Mouse (Mus musculus) stomach, postnatal 0 days (tissue): ENCODE results near the gene Cog4. TPM values are rescaled to one million over a fixed set of nuclear protein-coding genes. Genes with fewer than 3 reads are reported as not detected.
"Not testable (repeated sequence)": the region's sequence is repeated elsewhere in the genome, so short reads cannot be mapped to it uniquely, and the experiment has no call there.

Experiments
- ATAC-seq: fragments of 200-750 bp; cut with Nextera tagmentation; 2 replicates; pipeline ENCODE4 v1.8.0; 2017; ENCODE audit not compliant: low FRiP score, low TSS enrichment
- DNase-seq: peaks from one replicate; pipeline ENCODE4 v3.0.0-alpha.2; 2016; ENCODE audit warnings: low spot score
- H3K27ac ChIP-seq: fragments of 300-500 bp; sonication (generic); replicated peaks from 2 replicates; pipeline ENCODE4 v1.5.1; 2014; ENCODE audit warnings: mild to moderate bottlenecking, control low read depth
- H3K27me3 ChIP-seq: fragments of 300-500 bp; sonication (generic); 2 replicates; pipeline ENCODE4 v1.6.1; 2014; ENCODE audit warnings: low read length; ENCODE audit not compliant: control insufficient read depth, insufficient read depth
- H3K36me3 ChIP-seq: fragments of 300-500 bp; sonication (generic); 2 replicates; pipeline ENCODE4 v1.6.1; 2014; ENCODE audit warnings: low read length, mixed read lengths; ENCODE audit not compliant: control insufficient read depth, insufficient read depth
- H3K4me1 ChIP-seq: fragments of 300-500 bp; sonication (generic); replicated peaks from 2 replicates; pipeline ENCODE4 v1.6.1; 2014; ENCODE audit warnings: antibody characterized with exemption; ENCODE audit not compliant: control insufficient read depth, insufficient read depth
- H3K4me2 ChIP-seq: fragments of 300-500 bp; sonication (generic); replicated peaks from 2 replicates; pipeline ENCODE4 v1.6.1; 2014; ENCODE audit warnings: low read depth, mild to moderate bottlenecking, control low read depth, moderate library complexity
- H3K4me3 ChIP-seq: fragments of 300-500 bp; sonication (generic); 2 replicates; pipeline ENCODE4 v1.5.1; 2014; ENCODE audit warnings: low read depth, low read length, control low read depth
- H3K9ac ChIP-seq: fragments of 300-500 bp; sonication (generic); 2 replicates; pipeline ENCODE4 v1.6.1; 2014; ENCODE audit warnings: mild to moderate bottlenecking, low read length, control low read depth, mixed read lengths
- H3K9me3 ChIP-seq: fragments of 300-500 bp; sonication (generic); 2 replicates; pipeline ENCODE4 v1.6.1; 2016; ENCODE audit warnings: low read length; ENCODE audit not compliant: control insufficient read depth
- CTCF ChIP-seq: IDR thresholded peaks from 2 replicates; pipeline ENCODE4 v1.5.1; 2016; ENCODE audit warnings: antibody characterized with exemption, low read depth, mild to moderate bottlenecking, moderate library complexity
- EP300 ChIP-seq: optimal IDR thresholded peaks from 2 replicates; pipeline ENCODE3; 2016; ENCODE audit warnings: antibody characterized with exemption
- WGBS: fragments of 180-500 bp; shearing (Covaris S2); extraction: QIAGEN DNeasy Blood & Tissue Kit; methylation state at CpG from one replicate; pipeline ENCODE4 v1.1.7; 2014; 5-methylcytosine and 5-hydroxymethylcytosine counted together
- polyA plus RNA-seq: library from polyadenylated mRNA; unstranded; fragments of >200 nt; fragmentation: Nextera tagmentation; extraction: Ambion mirVana; gene quantifications from 2 replicates; pipeline ENCODE4 v1.2.1, GENCODE M21; 2015

Cog4 gene
- polyA plus RNA-seq, 1 experiment from 2014 or later = 34.1 TPM

DNA sequence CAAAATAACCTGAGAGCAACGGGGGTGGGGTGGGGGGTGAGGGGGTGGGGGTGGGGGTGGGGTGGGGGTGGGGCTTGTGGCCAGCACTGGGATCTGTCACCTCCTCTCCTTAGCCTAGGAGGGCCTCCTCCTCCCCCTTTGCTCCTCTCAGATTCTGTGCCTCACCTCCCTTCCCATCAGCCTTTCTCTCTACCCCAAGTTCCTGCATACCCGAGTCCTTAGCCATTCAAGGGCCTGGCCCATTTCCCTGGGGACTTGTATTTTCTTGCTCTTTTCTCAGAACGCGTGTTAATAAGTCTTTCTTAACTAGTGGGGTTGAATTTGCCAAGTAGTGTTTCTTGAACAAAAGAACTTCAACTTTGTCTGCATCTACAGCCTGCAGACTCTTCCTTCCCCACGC is 80.3 kb downstream of the Cog4 start:
- TF ChIP-seq CTCF (no peak), EP300 (no peak)
- Histone ChIP-seq H3K27me3 (no peaks in the 10 kb centered on the region), H3K9me3 (no peaks in the 10 kb centered on the region), H3K36me3 (no peaks in the 10 kb centered on the region), H3K27ac (no peak overlapping the region; the same call in 1 of the 2 replicates), H3K4me2 (no peak overlapping the region), H3K4me3 (no peak overlapping the region), H3K4me1 (no peaks in the 10 kb centered on the region; the same call in 1 of the 2 replicates), H3K9ac (no peak overlapping the region)
- WGBS = 29% methylated on average over 5 of the region's 5 CpGs
- no peak for DNase-seq
- ATAC-seq = no peak

DNA sequence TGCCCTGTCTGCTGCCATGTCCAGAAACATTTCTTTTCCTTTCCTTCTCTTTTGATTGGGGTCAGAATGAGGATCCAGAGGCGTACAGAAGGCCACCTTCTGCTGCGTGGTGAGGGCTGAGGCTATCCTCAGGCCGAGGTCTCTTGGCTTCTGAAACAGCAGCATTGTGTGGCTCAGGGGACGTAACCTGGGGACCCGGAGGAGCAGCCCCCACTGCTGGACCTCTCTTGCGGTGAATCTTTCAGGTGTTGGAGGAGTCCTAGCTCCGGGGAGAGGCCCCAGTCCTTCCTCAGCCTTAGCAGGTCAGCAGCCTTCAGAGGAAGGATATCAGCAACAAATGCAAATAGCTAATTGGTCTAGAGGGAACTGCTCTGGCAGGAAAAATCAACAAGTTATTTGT is 82.0 kb downstream of the Cog4 start:
- Histone ChIP-seq H3K9ac (no peak overlapping the region), H3K4me3 (no peak overlapping the region), H3K9me3 (no peaks in the 10 kb centered on the region), H3K4me1 (no peaks in the 10 kb centered on the region), H3K4me2 (no peak overlapping the region), H3K27ac (no peak overlapping the region), H3K36me3 (no peaks in the 10 kb centered on the region), H3K27me3 (no peaks in the 10 kb centered on the region)
- WGBS = 73% methylated on average over 7 of the region's 7 CpGs
- TF ChIP-seq EP300 (no peak), CTCF (no peak)
- ATAC-seq (no peak), DNase-seq (no peak)

DNA sequence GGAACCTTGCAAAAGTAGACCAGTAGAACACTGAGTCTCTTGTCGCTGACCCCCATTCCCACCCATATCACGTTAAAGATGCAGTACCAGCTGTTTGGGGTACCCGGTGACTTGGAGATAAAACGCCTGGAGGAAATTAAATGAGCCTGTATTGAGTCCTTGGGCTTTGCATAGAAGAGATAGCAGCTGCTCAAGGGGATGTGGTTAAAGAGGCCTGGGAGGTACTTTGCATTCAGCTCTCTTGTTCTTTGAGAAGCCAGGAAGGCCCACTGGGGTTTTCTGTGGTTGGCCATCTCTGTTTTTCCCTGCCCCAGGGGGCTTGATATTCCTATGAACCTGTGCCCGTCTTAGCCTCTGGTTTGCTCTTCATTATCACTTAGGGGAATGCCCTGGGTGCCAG is 82.7 kb downstream of the Cog4 start:
- Histone ChIP-seq H3K4me2 (no peak overlapping the region), H3K27me3 (no peaks in the 10 kb centered on the region), H3K27ac (no peak overlapping the region), H3K9ac (no peak overlapping the region), H3K4me1 (no peaks in the 10 kb centered on the region), H3K9me3 (no peaks in the 10 kb centered on the region), H3K36me3 (no peaks in the 10 kb centered on the region), H3K4me3 (no peak overlapping the region)
- ATAC-seq = no peak
- DNase-seq = no peak
- 71% methylated on average over 5 of the region's 5 CpGs for WGBS
- TF ChIP-seq EP300 = no peak

DNA sequence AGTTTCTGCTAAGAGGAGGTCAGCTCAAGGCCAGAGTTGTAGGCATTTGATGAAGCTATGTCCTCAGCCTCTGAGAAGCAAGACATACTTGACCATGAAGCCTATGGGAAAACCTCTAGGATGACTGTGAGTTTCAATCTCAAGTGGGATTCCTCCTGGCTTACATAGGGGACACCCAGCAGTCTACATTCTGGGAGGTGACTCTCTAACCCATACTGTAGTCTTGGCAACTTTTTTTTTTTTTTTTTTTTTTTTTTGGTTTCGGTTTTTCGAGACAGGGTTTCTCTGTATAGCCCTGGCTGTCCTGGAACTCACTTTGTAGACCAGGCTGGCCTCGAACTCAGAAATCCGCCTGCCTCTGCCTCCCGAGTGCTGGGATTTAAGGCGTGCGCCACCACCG is 83.3 kb downstream of the Cog4 start:
- H3K9ac ChIP-seq, H3K9me3 ChIP-seq, H3K27ac ChIP-seq, H3K4me3 ChIP-seq, H3K4me1 ChIP-seq, DNase-seq, H3K36me3 ChIP-seq, ATAC-seq, H3K4me2 ChIP-seq, H3K27me3 ChIP-seq: not testable (repeated sequence)
- 100% methylated on average over 4 of the region's 8 CpGs for WGBS

DNA sequence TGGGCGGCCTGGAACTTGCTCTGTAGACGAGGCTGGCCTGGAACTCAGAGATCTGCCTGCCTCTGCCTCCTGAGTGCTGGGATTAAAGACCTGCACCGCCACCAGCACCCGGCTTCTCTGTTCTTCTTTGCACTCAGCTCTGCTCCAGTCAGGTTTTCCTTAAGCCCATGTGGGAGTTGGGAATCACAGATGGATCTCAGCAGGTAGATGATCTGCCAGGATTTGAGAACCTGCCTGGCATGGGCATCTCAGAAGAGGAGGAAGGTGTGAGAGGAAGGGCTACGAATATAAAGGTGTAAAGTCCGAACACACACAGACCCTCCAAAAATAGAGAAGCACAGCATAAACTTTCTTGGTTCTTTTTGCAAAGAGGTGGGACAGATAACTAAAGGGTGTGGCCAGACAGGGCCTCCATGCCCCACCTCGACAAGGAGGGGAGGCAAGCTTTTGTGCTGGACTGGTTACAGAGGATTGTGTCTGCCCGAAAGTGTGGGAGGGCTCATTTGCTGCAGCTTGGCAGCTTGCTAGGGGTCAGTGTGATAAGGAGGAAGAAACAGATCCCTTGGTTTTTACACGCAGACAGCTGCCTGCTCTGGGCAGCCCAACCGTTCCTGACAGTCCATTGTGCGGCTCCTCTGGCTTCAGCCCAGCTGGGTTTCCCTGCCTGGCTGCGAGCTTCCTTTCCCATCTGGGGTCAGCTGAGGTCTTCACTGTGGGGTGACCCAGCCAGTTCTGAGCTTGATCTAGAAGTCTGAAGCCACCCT is 85.0 kb downstream of the Cog4 start:
- Histone ChIP-seq H3K9me3 (no peaks in the 10 kb centered on the region), H3K27me3 (no peaks in the 10 kb centered on the region), H3K36me3 (no peaks in the 10 kb centered on the region), H3K4me2 (no peak overlapping the region), H3K9ac (no peak overlapping the region), H3K4me1 (no peaks in the 10 kb centered on the region), H3K4me3 (no peak overlapping the region), H3K27ac (no peak overlapping the region)
- DNase-seq (peak; percentile 37), ATAC-seq (0 out of 2 replicates have a peak, but pooled peaks have one; percentile 43)
- WGBS = 50% methylated on average over 12 of the region's 12 CpGs
- TF ChIP-seq CTCF (no peak), EP300 (no peak)

Other genes with a start within 250 kb of the Cog4 start
- 7.7 and 9.5 TPM in 2 replicates for gene Vac14, start 228.0 kb upstream of the Cog4 start, polyA plus RNA-seq
- gene Mtss1l, start 125.1 kb upstream of the Cog4 start, polyA plus RNA-seq = 5.7 and 7.5 TPM in 2 replicates
- 5.0 and 6.4 TPM in 2 replicates for gene Il34, start 40.7 kb upstream of the Cog4 start, polyA plus RNA-seq
- 38.6 and 39.0 TPM in 2 replicates for gene Sf3b3, start 187 bp downstream of the Cog4 start, polyA plus RNA-seq
- gene Fuk, start 55.9 kb downstream of the Cog4 start, polyA plus RNA-seq = 6.0 and 6.5 TPM in 2 replicates
- 7.1 and 7.3 TPM in 2 replicates for gene St3gal2, start 73.3 kb downstream of the Cog4 start, polyA plus RNA-seq
- 6.2 and 7.5 TPM in 2 replicates for gene Ddx19a, start 151.2 kb downstream of the Cog4 start, polyA plus RNA-seq
- gene Ddx19b, start 185.2 kb downstream of the Cog4 start, polyA plus RNA-seq = 4.1 and 4.8 TPM in 2 replicates
- 27.4 and 28.8 TPM in 2 replicates for gene Aars, start 186.5 kb downstream of the Cog4 start, polyA plus RNA-seq
- gene Exosc6, start 209.7 kb downstream of the Cog4 start, polyA plus RNA-seq = 8.6 and 10.0 TPM in 2 replicates
- not detected in 2 replicates for gene Clec18a, start 245.8 kb downstream of the Cog4 start, polyA plus RNA-seq
- 4.9 and 5.8 TPM in 2 replicates for gene Pdpr, start 248.0 kb downstream of the Cog4 start, polyA plus RNA-seq